8 mouse cellular contexts compared by ENCODE assay signal in the genomic region with DNA sequence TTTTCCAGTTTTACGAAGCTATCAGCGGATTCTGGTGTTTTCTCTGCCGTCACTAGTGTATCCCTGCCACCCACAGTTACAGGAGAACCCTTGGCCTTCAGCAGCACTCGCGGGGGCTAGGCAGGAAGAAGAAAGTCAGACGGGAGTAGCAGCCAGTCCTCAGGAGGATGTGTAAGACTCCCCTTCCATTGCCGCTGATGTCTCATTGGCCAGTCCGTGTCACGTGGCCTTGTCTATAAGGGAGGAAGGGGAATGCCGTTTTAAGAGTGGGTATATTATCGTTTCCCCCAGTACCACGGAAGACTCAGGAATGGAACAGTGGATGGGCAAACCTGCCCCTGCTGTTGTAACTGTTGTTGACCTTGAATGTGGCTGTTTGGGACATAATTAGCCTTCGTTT. TPM values are rescaled to one million over a fixed set of nuclear protein-coding genes. Genes with fewer than 3 reads are reported as not detected.
DNase-seq lines count a peak whose midpoint lies in the region; ATAC-seq lines count a peak whose summit lies in the region.

No protein-coding gene starts in this region.

- H3K27ac ChIP-seq in heart, embryonic 10.5 days, result peak overlapping the region; percentile 70; the same call in 1 of the 2 replicates
- H3K27ac ChIP-seq in intestine, embryonic 16.5 days (ENCODE audit: low read length), result no peak overlapping the region
- H3K27ac ChIP-seq in neural tube, embryonic 11.5 days (ENCODE audit: low read depth, low read length), result no peak overlapping the region

- peak overlapping the region; percentile 54 for H3K4me2 ChIP-seq in intestine, embryonic 16.5 days (ENCODE audit: low read depth, low read length)
- peak overlapping the region; percentile 28; the same call in 1 of the 2 replicates for H3K4me2 ChIP-seq in neural tube, embryonic 11.5 days (ENCODE audit: low read depth)

- ATAC-seq in intestine, embryonic 16.5 days, result peak; percentile 44
- 0 out of 2 replicates have a peak, but pooled peaks have one; percentile 36 for ATAC-seq in neural tube, embryonic 11.5 days (ENCODE audit: insufficient read depth, low FRiP score, low TSS enrichment)

- 44% methylated on average over 13 of the region's 13 CpGs for WGBS in heart, embryonic 10.5 days
- 53% methylated on average over 13 of the region's 13 CpGs for WGBS in intestine, embryonic 16.5 days
- WGBS in neural tube, embryonic 11.5 days, result 37% methylated on average over 13 of the region's 13 CpGs

- intact Hi-C loops in heart, postnatal 36 days (cut with DNase I), result no loop called here

- H3K4me1 ChIP-seq in heart, embryonic 10.5 days, result peaks cover 29% of the 10 kb centered on the region
- peaks cover 11% of the 10 kb centered on the region; the same call in 1 of the 2 replicates for H3K4me1 ChIP-seq in intestine, embryonic 16.5 days (ENCODE audit: control insufficient read depth, insufficient read depth, low read length)
- H3K4me1 ChIP-seq in neural tube, embryonic 11.5 days (ENCODE audit: control insufficient read depth, insufficient read depth, low read length), result peaks cover 7% of the 10 kb centered on the region; the same call in 1 of the 2 replicates

- no peak for DNase-seq in heart, embryonic 10.5 days (ENCODE audit: low spot score)
- no peak for DNase-seq in heart, postnatal 36 days
- peak; percentile 59 for DNase-seq in embryo, embryonic 11 days
- DNase-seq in neural tube, embryonic 11.5 days (ENCODE audit: low spot score), result peak; percentile 46
- no peak for DNase-seq in thymus, postnatal 10 days (ENCODE audit: low spot score in 2 of 2)
- DNase-seq in layer of hippocampus, postnatal 14 days (ENCODE audit: low spot score in 2 of 2), result no peak
- DNase-seq in adrenal gland, postnatal 4 days (ENCODE audit: low spot score in 2 of 2), result no peak

- no peaks in the 10 kb centered on the region for H3K27me3 ChIP-seq in heart, embryonic 10.5 days (ENCODE audit: insufficient read depth, poor library complexity, severe bottlenecking)
- H3K27me3 ChIP-seq in intestine, embryonic 16.5 days (replicated peaks; ENCODE audit: control insufficient read depth, insufficient read depth, low read length), result no peaks in the 10 kb centered on the region
- H3K27me3 ChIP-seq in neural tube, embryonic 11.5 days (ENCODE audit: control insufficient read depth, insufficient read depth, low read length), result no peaks in the 10 kb centered on the region

- no peaks in the 10 kb centered on the region for H3K9me3 ChIP-seq in heart, embryonic 10.5 days
- no peaks in the 10 kb centered on the region for H3K9me3 ChIP-seq in intestine, embryonic 16.5 days (ENCODE audit: control insufficient read depth, low read length)
- H3K9me3 ChIP-seq in neural tube, embryonic 11.5 days (ENCODE audit: control insufficient read depth, low read length), result no peaks in the 10 kb centered on the region

- no peak overlapping the region; the same call in 1 of the 2 replicates for H3K4me3 ChIP-seq in heart, embryonic 10.5 days
- H3K4me3 ChIP-seq in intestine, embryonic 16.5 days (ENCODE audit: low read length), result peak overlapping the region; percentile 24
- no peak overlapping the region for H3K4me3 ChIP-seq in neural tube, embryonic 11.5 days (ENCODE audit: low read depth, low read length)

- H3K36me3 ChIP-seq in heart, embryonic 10.5 days, result no peaks in the 10 kb centered on the region
- no peaks in the 10 kb centered on the region for H3K36me3 ChIP-seq in intestine, embryonic 16.5 days (ENCODE audit: control insufficient read depth, insufficient read depth, low read length)
- H3K36me3 ChIP-seq in neural tube, embryonic 11.5 days (ENCODE audit: control insufficient read depth, insufficient read depth, low read length), result no peaks in the 10 kb centered on the region

- H3K9ac ChIP-seq in intestine, embryonic 16.5 days (ENCODE audit: low read depth, low read length), result peak overlapping the region; percentile 15; the same call in 1 of the 2 replicates
- no peak overlapping the region for H3K9ac ChIP-seq in neural tube, embryonic 11.5 days (ENCODE audit: low read length)

RNA-seq across cellular contexts. Expression of a gene that starts 53.1 kb away (rescaled TPM):
- 10.6 and 14.9 TPM in 2 replicates for polyA plus RNA-seq in heart, embryonic 10.5 days (2016; fragmentation: Nextera tagmentation; extraction: Ambion mirVana)
- total RNA-seq in heart, postnatal 36 days (2021), result 10 to 100 TPM; 14.5 to 21.3 TPM
- 8.1 and 9.3 TPM in 2 replicates for polyA plus RNA-seq in intestine, embryonic 16.5 days (2015; fragmentation: Nextera tagmentation; extraction: Ambion mirVana)
- 19.6 and 21.6 TPM in 2 replicates for polyA plus RNA-seq in neural tube, embryonic 11.5 days (2014; fragmentation: Nextera tagmentation; extraction: Ambion mirVana)
- 10 to 100 TPM; 69.3 to 72.7 TPM for total RNA-seq in layer of hippocampus, postnatal 14 days (2021)
- total RNA-seq in adrenal gland, postnatal 4 days (2021), result 10 to 100 TPM in 1 of 2 experiments, 1 to 10 TPM in 1; 8.3 to 13.4 TPM

Comparison
In these comparisons a context has a peak if more than half of its experiments do, and no peak if none do; other contexts are left out.
1. DNase-seq: peak in embryo, embryonic 11 days (single experiment) and neural tube, embryonic 11.5 days (single experiment); none in heart, embryonic 10.5 days (single experiment), heart, postnatal 36 days (0 of 2), thymus, postnatal 10 days (0 of 2), layer of hippocampus, postnatal 14 days (0 of 2) and adrenal gland, postnatal 4 days (0 of 2).